Mouse (Mus musculus) CH12.LX (cell line): ENCODE measurements around the gene Sh3rf1. TPM values are rescaled to one million over a fixed set of nuclear protein-coding genes. Genes with fewer than 3 reads are reported as not detected.

Experiments
- DNase-seq: peaks from one replicate; pipeline ENCODE4 v3.0.0-alpha.2; 2013; ENCODE audit errors: extremely low read depth
- H3K27ac ChIP-seq: 2 replicates; pipeline ENCODE4 v1.5.1; 2012; ENCODE audit warnings: low read depth, mild to moderate bottlenecking, control low read depth, moderate library complexity; ENCODE audit not compliant: insufficient read depth
- H3K27me3 ChIP-seq: replicated peaks from 2 replicates; pipeline ENCODE3; 2012; ENCODE audit warnings: inconsistent platforms
- H3K36me3 ChIP-seq, 2 experiments: replicated peaks in 1 of 2; 2 replicates each; pipeline versions ENCODE3 to v1.6.1; 2012; ENCODE audit warnings: inconsistent platforms in 1 of 2, low read length in 1 of 2, mild to moderate bottlenecking in 1 of 2, mixed read lengths in 1 of 2, moderate library complexity in 1 of 2; ENCODE audit not compliant: control insufficient read depth in 1 of 2, insufficient read depth in 1 of 2
- H3K4me1 ChIP-seq, 2 experiments: 2 replicates each; pipeline ENCODE4 v1.6.1; 2012; ENCODE audit warnings: inconsistent platforms in 1 of 2, moderate library complexity in 1 of 2; ENCODE audit not compliant: insufficient read depth in 2 of 2, control insufficient read depth in 1 of 2
- H3K4me2 ChIP-seq: 2 replicates; pipeline ENCODE4 v1.6.1; 2012; ENCODE audit warnings: low read depth, mild to moderate bottlenecking, control low read depth; ENCODE audit not compliant: poor library complexity, insufficient read depth, severe bottlenecking
- H3K4me3 ChIP-seq, 3 experiments: fragments of 150-350 bp in 1 of 3; sonication (generic) in 1 of 3; replicated peaks in 1 of 3; 2 replicates each; pipeline versions ENCODE3 to v1.5.1; 2011 to 2012; ENCODE audit warnings: low read depth in 2 of 3, low read length in 2 of 3, mild to moderate bottlenecking in 2 of 3, moderate library complexity in 2 of 3, control low read depth in 1 of 3, improper control_type of control experiment in 1 of 3, inconsistent platforms in 1 of 3, mixed read lengths in 1 of 3; ENCODE audit not compliant: poor library complexity in 1 of 3
- H3K79me2 ChIP-seq: replicated peaks from 2 replicates; pipeline ENCODE4 v1.6.1; 2012; ENCODE audit warnings: mild to moderate bottlenecking, moderate library complexity; ENCODE audit not compliant: control insufficient read depth, poor library complexity, insufficient read depth, severe bottlenecking; ENCODE audit errors: extremely low read depth
- H3K9ac ChIP-seq: 2 replicates; pipeline ENCODE4 v1.6.1; 2012; ENCODE audit warnings: low read depth, mild to moderate bottlenecking, control low read depth, moderate library complexity; ENCODE audit not compliant: insufficient read depth
- H3K9me3 ChIP-seq: replicated peaks from 2 replicates; pipeline ENCODE3; 2012; ENCODE audit warnings: low read length, inconsistent platforms, mixed read lengths
- BHLHE40 ChIP-seq: IDR thresholded peaks from 2 replicates; pipeline ENCODE4 v1.6.1; 2011; ENCODE audit warnings: mild to moderate bottlenecking, low read depth, low read length, improper control_type of control experiment
- CHD1 ChIP-seq: IDR thresholded peaks from 2 replicates; pipeline ENCODE4 v1.6.1; 2012; ENCODE audit warnings: low read depth, low read length, improper control_type of control experiment, inconsistent platforms
- CHD2 ChIP-seq: IDR thresholded peaks from 2 replicates; pipeline ENCODE4 v1.6.1; 2011; ENCODE audit warnings: low read length, improper control_type of control experiment
- CTCF ChIP-seq, 2 experiments: IDR thresholded peaks in 1 of 2; conservative IDR thresholded peaks in 1 of 2; 2 replicates each; pipeline ENCODE4 v1.5.1; 2011 to 2012; ENCODE audit warnings: low read depth in 2 of 2, low read length in 2 of 2, improper control_type of control experiment in 1 of 2, inconsistent platforms in 1 of 2, mild to moderate bottlenecking in 1 of 2, moderate library complexity in 1 of 2
- E2F4 ChIP-seq: IDR thresholded peaks from 2 replicates; pipeline ENCODE4 v1.6.1; 2011; ENCODE audit warnings: low read depth, low read length, improper control_type of control experiment; ENCODE audit not compliant: insufficient replicate concordance
- EP300 ChIP-seq: IDR thresholded peaks from 2 replicates; pipeline ENCODE4 v1.6.1; 2011; ENCODE audit warnings: low read length, improper control_type of control experiment
- ETS1 ChIP-seq: conservative IDR thresholded peaks from 2 replicates; pipeline ENCODE4 v1.6.1; 2012; ENCODE audit warnings: low read depth, mild to moderate bottlenecking, inconsistent platforms, low read length, improper control_type of control experiment, moderate library complexity
- GABPA ChIP-seq: IDR thresholded peaks from 2 replicates; pipeline ENCODE4 v1.6.1; 2012; ENCODE audit warnings: low read depth, low read length, improper control_type of control experiment, inconsistent platforms; ENCODE audit not compliant: insufficient replicate concordance
- HCFC1 ChIP-seq: IDR thresholded peaks from 2 replicates; pipeline ENCODE4 v1.6.1; 2012; ENCODE audit warnings: low read depth, mild to moderate bottlenecking, inconsistent platforms, low read length, improper control_type of control experiment
- IRF4 ChIP-seq: IDR thresholded peaks from 2 replicates; pipeline ENCODE4 v1.6.1; 2014; ENCODE audit warnings: low read depth, mild to moderate bottlenecking, inconsistent platforms, low read length, improper control_type of control experiment
- JUN ChIP-seq: IDR thresholded peaks from 2 replicates; pipeline ENCODE4 v1.6.1; 2011; ENCODE audit warnings: low read depth, mild to moderate bottlenecking, low read length, improper control_type of control experiment, moderate library complexity; ENCODE audit not compliant: insufficient read depth
- JUND ChIP-seq: conservative IDR thresholded peaks from 2 replicates; pipeline ENCODE4 v1.6.1; 2011; ENCODE audit warnings: low read depth, low read length, improper control_type of control experiment
- MAFK ChIP-seq: IDR thresholded peaks from 2 replicates; pipeline ENCODE4 v1.6.1; 2011; ENCODE audit warnings: low read length, improper control_type of control experiment; ENCODE audit not compliant: insufficient replicate concordance
- MAZ ChIP-seq: IDR thresholded peaks from 2 replicates; pipeline ENCODE4 v1.6.1; 2012; ENCODE audit warnings: low read depth, mild to moderate bottlenecking, inconsistent platforms, low read length, improper control_type of control experiment, moderate library complexity
- MXI1 ChIP-seq: IDR thresholded peaks from 2 replicates; pipeline ENCODE4 v1.6.1; 2011; ENCODE audit warnings: mild to moderate bottlenecking, low read depth, low read length, improper control_type of control experiment
- MYC ChIP-seq: IDR thresholded peaks from 2 replicates; pipeline ENCODE4 v1.6.1; 2011; ENCODE audit warnings: low read depth, mild to moderate bottlenecking, improper control_type of control experiment, low read length
- NELFE ChIP-seq: IDR thresholded peaks from 2 replicates; pipeline ENCODE4 v1.6.1; 2011; ENCODE audit warnings: low read depth, low read length, improper control_type of control experiment
- NRF1 ChIP-seq: IDR thresholded peaks from 2 replicates; pipeline ENCODE4 v1.6.1; 2014; ENCODE audit warnings: low read depth, mild to moderate bottlenecking, inconsistent platforms, low read length, improper control_type of control experiment, moderate library complexity
- PAX5 ChIP-seq: IDR thresholded peaks from 2 replicates; pipeline ENCODE4 v1.6.1; 2012; ENCODE audit warnings: low read length, inconsistent platforms, mixed read lengths
- POLR2AphosphoS2 ChIP-seq: IDR thresholded peaks from 2 replicates; pipeline ENCODE4 v1.6.1; 2011; ENCODE audit warnings: low read depth, low read length, improper control_type of control experiment
- RAD21 ChIP-seq: IDR thresholded peaks from 2 replicates; pipeline ENCODE4 v1.6.1; 2011; ENCODE audit warnings: low read depth, mild to moderate bottlenecking, low read length, improper control_type of control experiment, moderate library complexity
- RCOR1 ChIP-seq: conservative IDR thresholded peaks from 2 replicates; pipeline ENCODE4 v1.6.1; 2012; ENCODE audit warnings: low read depth, mild to moderate bottlenecking, inconsistent platforms, low read length, improper control_type of control experiment
- SIN3A ChIP-seq: IDR thresholded peaks from 2 replicates; pipeline ENCODE4 v1.6.1; 2012; ENCODE audit warnings: low read length, improper control_type of control experiment, inconsistent platforms
- SMC3 ChIP-seq: IDR thresholded peaks from 2 replicates; pipeline ENCODE4 v1.6.1; 2011; ENCODE audit warnings: low read depth, low read length, improper control_type of control experiment
- TBP ChIP-seq: conservative IDR thresholded peaks from 2 replicates; pipeline ENCODE4 v1.6.1; 2011; ENCODE audit warnings: low read depth, low read length, improper control_type of control experiment
- UBTF ChIP-seq: IDR thresholded peaks from 2 replicates; pipeline ENCODE4 v1.6.1; 2012; ENCODE audit warnings: low read depth, mild to moderate bottlenecking, inconsistent platforms, low read length, improper control_type of control experiment, moderate library complexity
- USF2 ChIP-seq: conservative IDR thresholded peaks from 2 replicates; pipeline ENCODE4 v1.6.1; 2011; ENCODE audit warnings: low read depth, low read length, improper control_type of control experiment
- ZC3H11A ChIP-seq: IDR thresholded peaks from 2 replicates; pipeline ENCODE4 v1.6.1; 2012; ENCODE audit warnings: low read depth, mild to moderate bottlenecking, inconsistent platforms, low read length, improper control_type of control experiment
- ZMIZ1 ChIP-seq: IDR thresholded peaks from 2 replicates; pipeline ENCODE4 v1.6.1; 2012; ENCODE audit warnings: low read depth, mild to moderate bottlenecking, inconsistent platforms, low read length, improper control_type of control experiment
- ZNF384 ChIP-seq: IDR thresholded peaks from 2 replicates; pipeline ENCODE4 v1.6.1; 2012; ENCODE audit warnings: low read depth, low read length, improper control_type of control experiment, inconsistent platforms
- dilution Hi-C: fragments of 300-500 bp; cut with MboI; formaldehyde crosslinking; loops from 2 replicates; pipeline ENCODE4 v1.14.3; 2020; ENCODE audit warnings: low sequenced_read_pairs; ENCODE audit not compliant: extremely low pct_unique_long_range_greater_than_20kb, extremely low pct_ligation_motif_present
- in situ Hi-C: fragments of 300-500 bp; cut with MboI; formaldehyde crosslinking; loops from 3 replicates; pipeline ENCODE4 v1.14.3; 2019; ENCODE audit warnings: low sequenced_read_pairs, low pct_ligation_motif_present, low pct_unique_long_range_greater_than_20kb, mixed read lengths
- polyA plus RNA-seq: library from polyadenylated mRNA; unstranded; fragments of >175 nt; gene quantifications from 2 replicates; pipeline ENCODE4 v1.2.1, GENCODE M21; 2012; ENCODE audit warnings: low read depth; ENCODE audit not compliant: insufficient read length
- total RNA-seq, 2 experiments: library from RNA; depleted of rRNA; stranded (reverse); fragments of 300-350 nt in 1 of 2; fragments of >200 nt in 1 of 2; gene quantifications; 2 replicates each; pipeline ENCODE4 v1.2.3; 2012 to 2014

Sh3rf1 gene
- total and polyA plus RNA-seq, 3 experiments: 6.0 to 16.8 (median 10.6) TPM

GRCm38 (mm10) chr8:61359004-61359403 lies 135.3 kb downstream of the Sh3rf1 start:
- no peak overlapping the region for H3K9ac ChIP-seq
- H3K4me3 ChIP-seq: no peak overlapping the region
- no peak for TF ChIP-seq ZNF384
- TF ChIP-seq SMC3: no peak
- TF ChIP-seq PAX5: no peak
- 0 out of 2 replicates have a peak, but pooled peaks have one; percentile 24 for TF ChIP-seq SIN3A
- TF ChIP-seq CTCF (conservative IDR thresholded peaks at IDR 0.05 in 1 of 2, IDR thresholded peaks at IDR 0.05 in 1 of 2; ENCODE audit: low read depth in 2 of 2, low read length in 2 of 2): no peak
- TF ChIP-seq MAFK: no peak
- no peak for TF ChIP-seq GABPA
- peak; percentile 34; the same call in 1 of the 2 replicates for TF ChIP-seq BHLHE40
- TF ChIP-seq EP300: peak; percentile 57
- TF ChIP-seq ZC3H11A: no peak
- peak; percentile 48; the same call in 1 of the 2 replicates for TF ChIP-seq ETS1
- no peak for TF ChIP-seq NRF1
- H3K79me2 ChIP-seq: no peaks in the 10 kb centered on the region
- dilution Hi-C loops (no loop called here), in situ Hi-C loops (loop anchor here (10.0 kb wide), 1 partner anchor 134 kb away; the partner anchor contains the start of gene Sh3rf1)
- 0 out of 2 replicates have a peak overlapping the region, but pooled peaks have one; percentile 0 for H3K4me2 ChIP-seq
- no peak overlapping the region for H3K27ac ChIP-seq
- peak; percentile 46 for DNase-seq
- H3K27me3 ChIP-seq: no peaks in the 10 kb centered on the region
- peaks cover 18 to 46% of the 10 kb centered on the region in 2 experiments for H3K36me3 ChIP-seq
- peaks cover 3 to 39% of the 10 kb centered on the region in 2 experiments for H3K4me1 ChIP-seq
- no peaks in the 10 kb centered on the region for H3K9me3 ChIP-seq

GRCm38 (mm10) chr8:61359851-61360272 lies 136.2 kb downstream of the Sh3rf1 start:
- Histone ChIP-seq H3K27ac (peak overlapping the region; percentile 99), H3K79me2 (no peaks in the 10 kb centered on the region), H3K4me3 (peak overlapping the region in 1 of 3 experiments; percentile 60), H3K4me1 (peaks cover 3 to 39% of the 10 kb centered on the region in 2 experiments), H3K9ac (peak overlapping the region; percentile 37), H3K36me3 (peaks cover 21 to 48% of the 10 kb centered on the region in 2 experiments), H3K9me3 (no peaks in the 10 kb centered on the region), H3K27me3 (no peaks in the 10 kb centered on the region), H3K4me2 (peak overlapping the region; percentile 93)
- peak; percentile 89 for DNase-seq
- in situ Hi-C loops: loop anchor here (10.0 kb wide), 1 partner anchor 135 kb away; the partner anchor contains the start of gene Sh3rf1
- dilution Hi-C loops: no loop called here
- TF ChIP-seq PAX5: no peak
- TF ChIP-seq SIN3A: no peak; the same call in 1 of the 2 replicates
- peak; percentile 67; the same call in 1 of the 2 replicates for TF ChIP-seq JUND
- TF ChIP-seq BHLHE40: peak; percentile 88
- TF ChIP-seq E2F4: no peak
- no peak for TF ChIP-seq ZC3H11A
- no peak for TF ChIP-seq CHD2
- TF ChIP-seq USF2: no peak
- no peak for TF ChIP-seq NELFE
- TF ChIP-seq POLR2AphosphoS2: no peak
- TF ChIP-seq SMC3: peak; percentile 30; the same call in 1 of the 2 replicates
- TF ChIP-seq TBP: peak; percentile 51; the same call in 1 of the 2 replicates
- TF ChIP-seq ZMIZ1: no peak
- TF ChIP-seq ZNF384: peak; percentile 92
- no peak for TF ChIP-seq MAZ
- no peak; the same call in 1 of the 2 replicates for TF ChIP-seq RAD21
- TF ChIP-seq RCOR1: no peak
- no peak for TF ChIP-seq CTCF (conservative IDR thresholded peaks at IDR 0.05 in 1 of 2, IDR thresholded peaks at IDR 0.05 in 1 of 2; ENCODE audit: low read depth in 2 of 2, low read length in 2 of 2)
- no peak for TF ChIP-seq UBTF
- TF ChIP-seq IRF4: peak; percentile 83
- TF ChIP-seq MXI1: no peak
- TF ChIP-seq CHD1: no peak
- peak; percentile 62; the same call in 1 of the 2 replicates for TF ChIP-seq MYC
- TF ChIP-seq JUN: peak; percentile 29; the same call in 1 of the 2 replicates
- TF ChIP-seq MAFK: peak; percentile 91
- TF ChIP-seq HCFC1: no peak
- no peak for TF ChIP-seq NRF1
- peak; percentile 98 for TF ChIP-seq ETS1
- TF ChIP-seq GABPA: no peak
